Mouse (Mus musculus) olfactory bulb, adult 2 months (tissue): ENCODE measurements around the gene Olfr1537.

ENCODE experiments used
- CTCF ChIP-seq: fragments of 200-500 bp; IDR thresholded peaks from 2 replicates; pipeline ENCODE4 v1.5.1; 2012; ENCODE audit warnings: low read depth, mild to moderate bottlenecking, low read length, moderate library complexity; ENCODE audit not compliant: insufficient read depth
- POLR2A ChIP-seq: fragments of 200-500 bp; IDR thresholded peaks from 2 replicates; pipeline ENCODE4 v1.6.1; 2012; ENCODE audit warnings: mild to moderate bottlenecking, low read depth, low read length, moderate library complexity; ENCODE audit not compliant: insufficient read depth

- TF ChIP-seq CTCF (no peak), POLR2A (no peak)
Observed at GRCm38 (mm10) chr9:39287136-39287535, 37.3 kb upstream of the Olfr1537 start.
